Comparison of ENCODE assay signal across 17 mouse cellular contexts in the genomic region with DNA sequence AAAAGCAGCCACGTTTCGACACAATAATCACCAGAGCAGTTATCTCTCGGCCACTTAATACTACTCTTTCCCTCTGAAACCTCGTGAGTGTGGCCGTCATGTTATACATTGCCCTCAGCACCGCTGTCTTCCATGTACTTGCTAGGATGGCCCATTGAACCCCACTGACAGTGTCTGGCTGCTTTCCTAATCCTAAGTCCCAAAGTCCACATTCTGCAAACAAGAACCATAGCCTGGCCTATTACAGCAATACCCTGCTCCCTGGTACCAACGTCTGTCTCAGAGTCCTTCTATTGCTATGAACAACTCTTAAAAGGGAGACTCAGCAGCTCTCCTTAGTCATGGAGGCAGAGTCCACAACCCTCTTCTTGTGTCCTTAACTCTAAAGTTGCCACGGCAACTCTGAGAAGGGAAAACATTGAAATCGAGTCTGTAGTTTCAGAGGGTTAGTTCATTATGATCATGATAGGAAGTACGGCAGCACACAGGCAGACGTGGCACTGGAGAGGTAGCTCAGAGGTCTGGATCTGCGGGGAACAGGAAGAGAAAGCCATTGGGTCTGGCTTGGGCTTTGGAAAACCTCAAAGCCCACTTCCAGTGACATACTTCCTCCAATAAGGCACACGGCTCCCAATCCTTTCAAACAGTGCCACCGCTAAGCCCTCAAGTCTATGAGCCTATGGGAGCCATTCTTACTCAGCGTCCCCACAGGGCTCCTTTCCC. TPM values are rescaled to one million over a fixed set of nuclear protein-coding genes. Genes with fewer than 3 reads are reported as not detected.
A peak's percentile ranks its signal among the peaks of the same experiment; 100 is the strongest.
DNase-seq lines count a peak whose midpoint lies in the region; ATAC-seq and TF ChIP-seq lines count a peak whose summit lies in the region.
"Had no signal": no experiment of that assay in that cellular context is flagged by ENCODE, and none has a peak within 500 bp of the region (broad histone marks: within the 10 kb centered on the region; RNA-seq: fewer than 3 reads in every experiment).

No protein-coding gene starts in this region.

- no peaks in the 10 kb centered on the region for H3K27me3 ChIP-seq in Patski
- no peaks in the 10 kb centered on the region for H3K27me3 ChIP-seq in intestine, embryonic 16.5 days (replicated peaks; ENCODE audit: control insufficient read depth, insufficient read depth, low read length)
- H3K27me3 ChIP-seq in liver, embryonic 16.5 days (ENCODE audit: control insufficient read depth, insufficient read depth, low read depth, low read length), result no peaks in the 10 kb centered on the region
- H3K27me3 ChIP-seq: embryonic facial prominence, embryonic 15.5 days; forebrain, embryonic 13.5 days; limb, embryonic 15.5 days had no signal

- POLR2A ChIA-PET in Patski (lab: Charles Lee), result interaction anchor here (1.2 to 2.4 kb wide), 2 partner anchors 17 to 37 kb away, joined by 3 to 5 read pairs; no protein-coding TSS in a partner anchor

- no peak overlapping the region for H3K9ac ChIP-seq in intestine, embryonic 16.5 days (ENCODE audit: low read depth, low read length)
- H3K9ac ChIP-seq in liver, embryonic 16.5 days (ENCODE audit: low read depth, low read length), result peak overlapping the region; percentile 28; the same call in 1 of the 2 replicates
- H3K9ac ChIP-seq: embryonic facial prominence, embryonic 15.5 days; forebrain, embryonic 13.5 days; hindbrain, embryonic 14.5 days; limb, embryonic 15.5 days had no signal

- DNase-seq in Patski (ENCODE audit: low read depth, low spot score), result no peak
- DNase-seq in kidney, postnatal 10 days, result peak; percentile 52
- no peak for DNase-seq in testis, postnatal 10 days (ENCODE audit: low spot score)
- DNase-seq in thymus, postnatal 25 days, result no peak
- DNase-seq in layer of hippocampus, adult 18-20 months (ENCODE audit: low spot score in 2 of 2), result no peak
- DNase-seq: cerebellum, adult 11-12 months; retina, postnatal 1 day had no signal

- H3K4me1 ChIP-seq in intestine, embryonic 16.5 days (ENCODE audit: control insufficient read depth, insufficient read depth, low read length), result peaks cover 6% of the 10 kb centered on the region; the same call in 1 of the 2 replicates
- H3K4me1 ChIP-seq in liver, embryonic 16.5 days (ENCODE audit: control insufficient read depth, low read depth, low read length), result no peaks in the 10 kb centered on the region
- H3K4me1 ChIP-seq: embryonic facial prominence, embryonic 15.5 days; forebrain, embryonic 13.5 days; limb, embryonic 15.5 days had no signal

- CTCF ChIA-PET in Patski (lab: Charles Lee), result interaction anchor here (0.6 to 9.4 kb wide), 16 partner anchors 8 to 102 kb away, joined by 3 to 154 read pairs (median 8); partner anchors contain the start of genes 4933411K16Rik, Ankrd2, Hoga1 and Morn4

- TF ChIP-seq CTCF in Patski (IDR thresholded peaks at IDR 0.05), result no peak

- ATAC-seq in Patski, result peak; percentile 6
- peak; percentile 91 for ATAC-seq in intestine, embryonic 16.5 days
- peak; percentile 87 for ATAC-seq in liver, embryonic 16.5 days (ENCODE audit: low read depth)
- ATAC-seq in cerebellum, adult (ENCODE audit: insufficient number of reproducible peaks, low FRiP score, low TSS enrichment), result no peak
- ATAC-seq: forebrain, embryonic 13.5 days had no signal

- 69% methylated on average over 15 of the region's 15 CpGs for WGBS in intestine, embryonic 16.5 days
- WGBS in liver, embryonic 16.5 days (ENCODE audit: insufficient replicate concordance), result 61% methylated on average over 15 of the region's 15 CpGs

- H3K36me3 ChIP-seq in intestine, embryonic 16.5 days (ENCODE audit: control insufficient read depth, insufficient read depth, low read length), result no peaks in the 10 kb centered on the region
- no peaks in the 10 kb centered on the region for H3K36me3 ChIP-seq in liver, embryonic 16.5 days (ENCODE audit: control insufficient read depth, insufficient read depth)

- in situ Hi-C loops in Patski (cut with MboI; ENCODE audit: low pct_unique_long_range_greater_than_20kb), result loop anchor here (5.0 kb wide), 1 partner anchor 40 kb away; no protein-coding TSS in a partner anchor

- no peak overlapping the region for H3K4me2 ChIP-seq in intestine, embryonic 16.5 days (ENCODE audit: low read depth, low read length)
- H3K4me2 ChIP-seq in liver, embryonic 16.5 days (ENCODE audit: low read depth, low read length), result no peak overlapping the region
- H3K4me2 ChIP-seq: embryonic facial prominence, embryonic 15.5 days; forebrain, embryonic 13.5 days; hindbrain, embryonic 14.5 days; limb, embryonic 15.5 days; midbrain, embryonic 11.5 days had no signal

- H3K4me3 ChIP-seq in intestine, embryonic 16.5 days (ENCODE audit: low read length), result no peak overlapping the region
- H3K4me3 ChIP-seq in liver, embryonic 16.5 days (ENCODE audit: low read depth, low read length), result no peak overlapping the region
- H3K4me3 ChIP-seq: embryonic facial prominence, embryonic 15.5 days; forebrain, embryonic 13.5 days; limb, embryonic 15.5 days had no signal

- peak overlapping the region; percentile 65 for H3K27ac ChIP-seq in intestine, embryonic 16.5 days (ENCODE audit: low read length)
- H3K27ac ChIP-seq in liver, embryonic 16.5 days (ENCODE audit: low read length), result peak overlapping the region; percentile 83
- H3K27ac ChIP-seq: embryonic facial prominence, embryonic 15.5 days; forebrain, embryonic 13.5 days; hindbrain, embryonic 14.5 days; limb, embryonic 15.5 days had no signal

- no peaks in the 10 kb centered on the region for H3K9me3 ChIP-seq in intestine, embryonic 16.5 days (ENCODE audit: control insufficient read depth, low read length)
- H3K9me3 ChIP-seq in liver, embryonic 16.5 days (replicated peaks; ENCODE audit: control insufficient read depth, low read length), result no peaks in the 10 kb centered on the region
- H3K9me3 ChIP-seq: embryonic facial prominence, embryonic 15.5 days; forebrain, embryonic 13.5 days; limb, embryonic 15.5 days had no signal

RNA-seq across cellular contexts. Expression of gene Morn4, which starts 14.1 kb away (rescaled TPM):
- polyA plus RNA-seq in Patski (2021), result 38.1 TPM
- polyA plus RNA-seq in intestine, embryonic 16.5 days (2015; fragmentation: Nextera tagmentation; extraction: Ambion mirVana), result 13.9 and 15.8 TPM in 2 replicates
- polyA plus RNA-seq in liver, embryonic 16.5 days (2015; fragmentation: Nextera tagmentation; extraction: Ambion mirVana), result 1.1 TPM in 2 replicates
- 10 to 100 TPM; 71.3 TPM for total RNA-seq in layer of hippocampus, adult 18-20 months (2021)
- total RNA-seq: neutrophil, adult 5-6 weeks had no signal

RNA-seq across cellular contexts. Expression of gene Pi4k2a, which starts 18.2 kb away (rescaled TPM):
- polyA plus RNA-seq in Patski (2021), result 47.6 TPM
- polyA plus RNA-seq in intestine, embryonic 16.5 days (2015; fragmentation: Nextera tagmentation; extraction: Ambion mirVana), result 6.4 and 6.6 TPM in 2 replicates
- polyA plus RNA-seq in liver, embryonic 16.5 days (2015; fragmentation: Nextera tagmentation; extraction: Ambion mirVana), result 2.9 and 4.0 TPM in 2 replicates
- 10 to 100 TPM; 69.2 to 69.6 TPM for total RNA-seq in layer of hippocampus, adult 18-20 months (2021)

RNA-seq across cellular contexts. Expression of gene 4933411K16Rik, which starts 20.0 kb away (rescaled TPM):
- polyA plus RNA-seq in Patski (2021), result 2.7 TPM
- polyA plus RNA-seq in intestine, embryonic 16.5 days (2015; fragmentation: Nextera tagmentation; extraction: Ambion mirVana), result 0.16 TPM in 1 of 2 replicates, not detected in the other
- 0.34 and 0.35 TPM in 2 replicates for polyA plus RNA-seq in liver, embryonic 16.5 days (2015; fragmentation: Nextera tagmentation; extraction: Ambion mirVana)
- total RNA-seq in layer of hippocampus, adult 18-20 months (2021), result 1 to 10 TPM; 1.6 to 2.1 TPM
- total RNA-seq: neutrophil, adult 5-6 weeks had no signal
- polyA plus RNA-seq: forebrain, embryonic 13.5 days; heart, postnatal 0 days; hindbrain, embryonic 14.5 days; limb, embryonic 15.5 days had no signal

RNA-seq across cellular contexts. Expression of gene Hoga1, which starts 26.6 kb away (rescaled TPM):
- polyA plus RNA-seq in Patski (2021), result 51.2 TPM
- polyA plus RNA-seq in intestine, embryonic 16.5 days (2015; fragmentation: Nextera tagmentation; extraction: Ambion mirVana), result 2.2 and 2.7 TPM in 2 replicates
- 62.9 and 70.5 TPM in 2 replicates for polyA plus RNA-seq in liver, embryonic 16.5 days (2015; fragmentation: Nextera tagmentation; extraction: Ambion mirVana)
- 1 to 10 TPM; 8.7 to 9.4 TPM for total RNA-seq in layer of hippocampus, adult 18-20 months (2021)
- total RNA-seq: neutrophil, adult 5-6 weeks had no signal

RNA-seq across cellular contexts. Expression of gene Ankrd2, which starts 36.2 kb away (rescaled TPM):
- 0.83 TPM for polyA plus RNA-seq in Patski (2021)
- 0.16 TPM in 1 of 2 replicates, not detected in the other for polyA plus RNA-seq in intestine, embryonic 16.5 days (2015; fragmentation: Nextera tagmentation; extraction: Ambion mirVana)
- 0.07 and 0.15 TPM in 2 replicates for polyA plus RNA-seq in liver, embryonic 16.5 days (2015; fragmentation: Nextera tagmentation; extraction: Ambion mirVana)
- under 1 TPM in 1 of 2 experiments, not detected in 1; 0.30 TPM for total RNA-seq in layer of hippocampus, adult 18-20 months (2021)
- total RNA-seq: neutrophil, adult 5-6 weeks had no signal
- polyA plus RNA-seq: midbrain, embryonic 11.5 days had no signal
